In genomic region chr8:13454341-13455113, GRCm38 (mm10) we compare ENCODE assay signal across 14 mouse cellular contexts. TPM values are rescaled to one million over a fixed set of nuclear protein-coding genes. Genes with fewer than 3 reads are reported as not detected.
DNase-seq lines count a peak whose midpoint lies in the region; ATAC-seq lines count a peak whose summit lies in the region.
"Had no signal": no experiment of that assay in that cellular context is flagged by ENCODE, and none has a peak within 500 bp of the region (broad histone marks: within the 10 kb centered on the region; RNA-seq: fewer than 3 reads in every experiment).

No protein-coding gene starts in this region.

- H3K4me1 ChIP-seq in hindbrain, embryonic 11.5 days (replicated peaks; ENCODE audit: control insufficient read depth, insufficient read depth, low read length), result no peaks in the 10 kb centered on the region
- H3K4me1 ChIP-seq in midbrain, embryonic 16.5 days (ENCODE audit: control insufficient read depth, insufficient read depth, low read length), result no peaks in the 10 kb centered on the region; the same call in 1 of the 2 replicates
- H3K4me1 ChIP-seq: heart, embryonic 15.5 days; liver, embryonic 15.5 days had no signal

- H3K27me3 ChIP-seq in hindbrain, embryonic 11.5 days (ENCODE audit: control insufficient read depth, insufficient read depth, low read length), result no peaks in the 10 kb centered on the region
- no peaks in the 10 kb centered on the region for H3K27me3 ChIP-seq in midbrain, embryonic 16.5 days (ENCODE audit: control insufficient read depth, insufficient read depth, low read depth, low read length)
- H3K27me3 ChIP-seq: heart, embryonic 15.5 days; liver, embryonic 15.5 days had no signal

- DNase-seq in layer of hippocampus, adult 9-11 months, result peak; percentile 72
- DNase-seq in layer of hippocampus, adult 9-10 months (ENCODE audit: low spot score), result no peak
- DNase-seq in brain, embryonic 18.5 days (ENCODE audit: low read depth, low spot score), result peak; percentile 22
- DNase-seq in hindbrain, embryonic 11.5 days (ENCODE audit: low spot score), result peak; percentile 53
- no peak for DNase-seq in adrenal gland, postnatal 4 days (ENCODE audit: low spot score in 2 of 2)
- DNase-seq in spleen, postnatal 14 days (ENCODE audit: low spot score in 2 of 2), result no peak
- no peak for DNase-seq in urinary bladder, adult 2 months (ENCODE audit: low spot score)

- no peak overlapping the region for H3K27ac ChIP-seq in hindbrain, embryonic 11.5 days (ENCODE audit: low read depth, low read length)
- H3K27ac ChIP-seq in midbrain, embryonic 16.5 days (ENCODE audit: low read length), result no peak overlapping the region
- H3K27ac ChIP-seq: heart, embryonic 15.5 days; liver, embryonic 15.5 days had no signal

- H3K9me3 ChIP-seq in hindbrain, embryonic 11.5 days (ENCODE audit: control insufficient read depth, low read length), result no peaks in the 10 kb centered on the region
- H3K9me3 ChIP-seq in midbrain, embryonic 16.5 days (replicated peaks; ENCODE audit: control insufficient read depth, low read length, poor library complexity, severe bottlenecking), result no peaks in the 10 kb centered on the region
- H3K9me3 ChIP-seq: heart, embryonic 15.5 days; liver, embryonic 15.5 days had no signal

- ATAC-seq in hindbrain, embryonic 11.5 days (ENCODE audit: low FRiP score), result peak; percentile 87
- peak; percentile 73 for ATAC-seq in midbrain, embryonic 16.5 days
- ATAC-seq: CD4-positive, CD25-positive, alpha-beta regulatory T cell, adult 4 months had no signal

- no peaks in the 10 kb centered on the region for H3K36me3 ChIP-seq in hindbrain, embryonic 11.5 days (ENCODE audit: control insufficient read depth, insufficient read depth, low read length)
- no peaks in the 10 kb centered on the region for H3K36me3 ChIP-seq in midbrain, embryonic 16.5 days (ENCODE audit: control insufficient read depth, insufficient read depth, low read length)
- H3K36me3 ChIP-seq: heart, embryonic 15.5 days; liver, embryonic 15.5 days had no signal

- no peak overlapping the region for H3K4me2 ChIP-seq in hindbrain, embryonic 11.5 days (replicated peaks; ENCODE audit: low read depth, low read length)
- no peak overlapping the region for H3K4me2 ChIP-seq in midbrain, embryonic 16.5 days (ENCODE audit: low read length)
- H3K4me2 ChIP-seq: heart, embryonic 15.5 days; liver, embryonic 15.5 days had no signal

- no peak overlapping the region for H3K9ac ChIP-seq in hindbrain, embryonic 11.5 days (ENCODE audit: low read depth, low read length)
- H3K9ac ChIP-seq in midbrain, embryonic 16.5 days (ENCODE audit: low read depth, low read length), result no peak overlapping the region
- H3K9ac ChIP-seq: heart, embryonic 15.5 days; liver, embryonic 15.5 days had no signal

- H3K4me3 ChIP-seq in hindbrain, embryonic 11.5 days (ENCODE audit: low read depth, low read length), result no peak overlapping the region
- no peak overlapping the region for H3K4me3 ChIP-seq in midbrain, embryonic 16.5 days (ENCODE audit: low read depth, low read length)
- H3K4me3 ChIP-seq: heart, embryonic 15.5 days; liver, embryonic 15.5 days had no signal

- WGBS in hindbrain, embryonic 11.5 days, result 68% methylated on average over 8 of the region's 8 CpGs
- 61% methylated on average over 8 of the region's 8 CpGs for WGBS in midbrain, embryonic 16.5 days

RNA-seq across cellular contexts. Expression of gene Tmem255b, which starts 19.5 kb away (rescaled TPM):
- polyA plus RNA-seq in hindbrain, embryonic 11.5 days (2014; fragmentation: Nextera tagmentation; extraction: Ambion mirVana), result not detected in 2 replicates
- polyA plus RNA-seq in midbrain, embryonic 16.5 days (2015; fragmentation: Nextera tagmentation; extraction: Ambion mirVana), result 0.32 and 1.0 TPM in 2 replicates
- 1 to 10 TPM; 1.7 to 3.3 TPM for total RNA-seq in adrenal gland, postnatal 4 days (2021)
- polyA plus RNA-seq in urinary bladder, adult 2 months (2012; rRNA removed), result 4.7 and 4.8 TPM in 2 replicates
- total RNA-seq: megakaryocyte, adult 5-6 weeks had no signal
- polyA plus RNA-seq: CD4-positive, CD25-positive, alpha-beta regulatory T cell, adult 4 months; liver, embryonic 15.5 days had no signal

RNA-seq across cellular contexts. Expression of gene Gas6, which starts 39.8 kb away (rescaled TPM):
- 5.9 and 9.8 TPM in 2 replicates for polyA plus RNA-seq in hindbrain, embryonic 11.5 days (2014; fragmentation: Nextera tagmentation; extraction: Ambion mirVana)
- 37.7 and 45.7 TPM in 2 replicates for polyA plus RNA-seq in midbrain, embryonic 16.5 days (2015; fragmentation: Nextera tagmentation; extraction: Ambion mirVana)
- 100 to 1,000 TPM; 158 to 160 TPM for total RNA-seq in adrenal gland, postnatal 4 days (2021)
- polyA plus RNA-seq in urinary bladder, adult 2 months (2012; rRNA removed), result 265 and 305 TPM in 2 replicates
- polyA plus RNA-seq: CD4-positive, CD25-positive, alpha-beta regulatory T cell, adult 4 months had no signal

RNA-seq across cellular contexts. Expression of gene Grk1, which starts 49.6 kb away (rescaled TPM):
- 0.03 TPM in 1 of 2 replicates, not detected in the other for polyA plus RNA-seq in hindbrain, embryonic 11.5 days (2014; fragmentation: Nextera tagmentation; extraction: Ambion mirVana)
- not detected in 2 replicates for polyA plus RNA-seq in midbrain, embryonic 16.5 days (2015; fragmentation: Nextera tagmentation; extraction: Ambion mirVana)
- total RNA-seq in adrenal gland, postnatal 4 days (2021), result under 1 TPM; 0.14 to 0.20 TPM
- polyA plus RNA-seq in urinary bladder, adult 2 months (2012; rRNA removed), result 0.01 TPM in 2 replicates
- polyA plus RNA-seq: CD4-positive, CD25-positive, alpha-beta regulatory T cell, adult 4 months; heart, embryonic 15.5 days; kidney, embryonic 14.5 days; liver, embryonic 15.5 days had no signal

RNA-seq across cellular contexts. Expression of gene Atp4b, which starts 57.9 kb away (rescaled TPM):
- polyA plus RNA-seq in hindbrain, embryonic 11.5 days (2014; fragmentation: Nextera tagmentation; extraction: Ambion mirVana), result 0.11 TPM in 1 of 2 replicates, not detected in the other
- not detected in 2 replicates for polyA plus RNA-seq in midbrain, embryonic 16.5 days (2015; fragmentation: Nextera tagmentation; extraction: Ambion mirVana)
- total RNA-seq in adrenal gland, postnatal 4 days (2021), result not detected
- polyA plus RNA-seq in urinary bladder, adult 2 months (2012; rRNA removed), result not detected in 2 replicates
- total RNA-seq: left cerebral cortex, adult 8-10 months; megakaryocyte, adult 5-6 weeks had no signal
- polyA plus RNA-seq: CD4-positive, CD25-positive, alpha-beta regulatory T cell, adult 4 months; heart, embryonic 15.5 days; kidney, embryonic 14.5 days; liver, embryonic 15.5 days had no signal

Comparison
In these comparisons a context has a peak if more than half of its experiments do, and no peak if none do; other contexts are left out.
1. DNase-seq: peak in layer of hippocampus, adult 9-11 months (single experiment), brain, embryonic 18.5 days (single experiment) and hindbrain, embryonic 11.5 days (single experiment); none in layer of hippocampus, adult 9-10 months (single experiment), adrenal gland, postnatal 4 days (0 of 2), spleen, postnatal 14 days (0 of 2) and urinary bladder, adult 2 months (single experiment).